8 mouse cellular contexts compared by ENCODE assay signal in the genomic region with DNA sequence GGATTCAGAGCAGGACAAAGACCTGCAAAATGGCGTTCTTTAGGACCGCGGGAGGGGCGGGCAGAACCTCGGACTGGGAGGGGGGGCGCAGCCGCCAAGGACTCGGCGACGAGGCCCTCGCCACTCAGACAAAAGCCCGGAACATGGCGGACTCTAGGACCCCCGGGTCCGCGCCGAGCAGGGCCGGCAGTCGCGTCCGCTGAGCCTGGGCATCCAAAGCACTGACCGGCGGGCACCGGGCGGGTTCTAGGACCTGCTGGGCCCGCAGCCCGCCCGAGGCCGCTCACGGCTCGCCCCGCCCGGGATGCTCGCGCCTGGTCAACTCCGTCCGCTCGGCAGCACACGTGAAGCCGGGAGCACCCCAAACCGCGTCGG. TPM values are rescaled to one million over a fixed set of nuclear protein-coding genes. Genes with fewer than 3 reads are reported as not detected.
DNase-seq lines count a peak whose midpoint lies in the region; ATAC-seq and TF ChIP-seq lines count a peak whose summit lies in the region.

No protein-coding gene starts in this region.

- H3K36me3 ChIP-seq in embryonic facial prominence, embryonic 13.5 days: peaks cover 51% of the 10 kb centered on the region
- H3K36me3 ChIP-seq in heart, adult 2 months (ENCODE audit: control insufficient read depth, insufficient read depth, low read length): no peaks in the 10 kb centered on the region; the same call in 1 of the 2 replicates
- H3K36me3 ChIP-seq in kidney, adult 2 months (ENCODE audit: control insufficient read depth, insufficient read depth, low read length): no peaks in the 10 kb centered on the region; the same call in 1 of the 2 replicates
- peaks cover 56% of the 10 kb centered on the region for H3K36me3 ChIP-seq in limb, embryonic 12.5 days
- H3K36me3 ChIP-seq in midbrain, embryonic 14.5 days (ENCODE audit: control insufficient read depth, insufficient read depth, low read length): peaks cover 34% of the 10 kb centered on the region

- TF ChIP-seq CTCF in heart, adult 2 months (IDR thresholded peaks at IDR 0.05): no peak
- TF ChIP-seq CTCF in kidney, adult 2 months (conservative IDR thresholded peaks at IDR 0.05; ENCODE audit: insufficient read depth, insufficient read length, low read depth, low read length): no peak

- intact Hi-C loops in heart, adult 2 months (cut with DNase I): loop anchor here (1.0 to 5.0 kb wide), 6 partner anchors 33 to 398 kb away; partner anchors contain the start of genes Fbrs, Hsd3b7, Kat8 and Setd1a

- under 1% methylated on average over 41 of the region's 43 CpGs for WGBS in embryonic facial prominence, embryonic 13.5 days
- under 1% methylated on average over 43 of the region's 43 CpGs for WGBS in heart, adult 2 months
- WGBS in kidney, adult 2 months: under 1% methylated on average over 43 of the region's 43 CpGs
- 2% methylated on average over 33 of the region's 43 CpGs for WGBS in limb, embryonic 12.5 days
- 1% methylated on average over 43 of the region's 43 CpGs for WGBS in midbrain, embryonic 14.5 days

- H3K9me3 ChIP-seq in embryonic facial prominence, embryonic 13.5 days: no peaks in the 10 kb centered on the region
- no peaks in the 10 kb centered on the region for H3K9me3 ChIP-seq in limb, embryonic 12.5 days
- H3K9me3 ChIP-seq in midbrain, embryonic 14.5 days (ENCODE audit: control insufficient read depth, low read length): no peaks in the 10 kb centered on the region

- H3K79me2 ChIP-seq in heart, adult 2 months (replicated peaks; ENCODE audit: control insufficient read depth, insufficient read depth, low read length): peaks cover 2% of the 10 kb centered on the region; the same call in 1 of the 2 replicates

- H3K4me1 ChIP-seq in embryonic facial prominence, embryonic 13.5 days: peaks cover 20% of the 10 kb centered on the region
- H3K4me1 ChIP-seq in heart, adult 2 months (ENCODE audit: control insufficient read depth, insufficient read depth, low read length): peaks cover 3% of the 10 kb centered on the region
- H3K4me1 ChIP-seq in kidney, adult 2 months (ENCODE audit: control insufficient read depth, insufficient read depth, low read length): peaks cover 8% of the 10 kb centered on the region; the same call in 1 of the 2 replicates
- peaks cover 27% of the 10 kb centered on the region for H3K4me1 ChIP-seq in limb, embryonic 12.5 days (replicated peaks)
- H3K4me1 ChIP-seq in midbrain, embryonic 14.5 days (ENCODE audit: control insufficient read depth, insufficient read depth, low read length): peaks cover 23% of the 10 kb centered on the region

- peak; percentile 94 for ATAC-seq in embryonic facial prominence, embryonic 13.5 days (ENCODE audit: insufficient number of reproducible peaks, insufficient read depth, low FRiP score, low TSS enrichment, low read depth)
- peak; percentile 96 for ATAC-seq in limb, embryonic 12.5 days (ENCODE audit: insufficient number of reproducible peaks, insufficient read depth, low FRiP score, low TSS enrichment, low read depth)
- peak; percentile 95 for ATAC-seq in midbrain, embryonic 14.5 days (ENCODE audit: low FRiP score, low TSS enrichment)

- peak; percentile 39; the same call in 1 of the 2 replicates for TF ChIP-seq POLR2A in heart, adult 2 months (IDR thresholded peaks at IDR 0.05; ENCODE audit: insufficient read depth, low read depth, low read length)
- no peak for TF ChIP-seq POLR2A in kidney, adult 2 months (IDR thresholded peaks at IDR 0.05; ENCODE audit: low read depth, low read length)

- DNase-seq in 416B (ENCODE audit: low read depth): peak; percentile 92
- peak; percentile 77 to 82 for DNase-seq in adrenal gland, postnatal 4 days (ENCODE audit: low spot score in 2 of 2)
- DNase-seq in heart, adult 2 months: peak; percentile 95 to 96
- DNase-seq in kidney, adult 2 months: peak; percentile 94
- DNase-seq in midbrain, embryonic 14.5 days: peak; percentile 98
- DNase-seq in spleen, adult 12 weeks (ENCODE audit: low spot score): peak; percentile 82

- peak overlapping the region; percentile 91 for H3K4me3 ChIP-seq in embryonic facial prominence, embryonic 13.5 days
- peak overlapping the region; percentile 98 for H3K4me3 ChIP-seq in heart, adult 2 months
- H3K4me3 ChIP-seq in kidney, adult 2 months (ENCODE audit: insufficient read depth, low read depth, low read length): peak overlapping the region; percentile 75
- peak overlapping the region; percentile 90 for H3K4me3 ChIP-seq in limb, embryonic 12.5 days (replicated peaks)
- peak overlapping the region; percentile 95 for H3K4me3 ChIP-seq in midbrain, embryonic 14.5 days (replicated peaks; ENCODE audit: low read depth, low read length)

- H3K27ac ChIP-seq in embryonic facial prominence, embryonic 13.5 days: peak overlapping the region; percentile 99
- H3K27ac ChIP-seq in heart, adult 2 months: peak overlapping the region; percentile 94
- peak overlapping the region; percentile 70 for H3K27ac ChIP-seq in kidney, adult 2 months (ENCODE audit: insufficient read depth, low read depth, low read length)
- H3K27ac ChIP-seq in limb, embryonic 12.5 days: peak overlapping the region; percentile 99
- peak overlapping the region; percentile 99 for H3K27ac ChIP-seq in midbrain, embryonic 14.5 days (replicated peaks; ENCODE audit: low read depth, low read length)

- peak overlapping the region; percentile 98 for H3K9ac ChIP-seq in embryonic facial prominence, embryonic 13.5 days
- H3K9ac ChIP-seq in heart, adult 2 months (ENCODE audit: low read depth, low read length): peak overlapping the region; percentile 92
- H3K9ac ChIP-seq in limb, embryonic 12.5 days (replicated peaks): peak overlapping the region; percentile 97
- H3K9ac ChIP-seq in midbrain, embryonic 14.5 days (replicated peaks; ENCODE audit: low read length): peak overlapping the region; percentile 98

- no peaks in the 10 kb centered on the region for H3K27me3 ChIP-seq in embryonic facial prominence, embryonic 13.5 days
- no peaks in the 10 kb centered on the region for H3K27me3 ChIP-seq in heart, adult 2 months (ENCODE audit: control insufficient read depth, insufficient read depth, low read length)
- H3K27me3 ChIP-seq in kidney, adult 2 months (replicated peaks; ENCODE audit: control insufficient read depth, insufficient read depth, low read length): no peaks in the 10 kb centered on the region
- no peaks in the 10 kb centered on the region for H3K27me3 ChIP-seq in limb, embryonic 12.5 days
- no peaks in the 10 kb centered on the region for H3K27me3 ChIP-seq in midbrain, embryonic 14.5 days (ENCODE audit: control insufficient read depth, insufficient read depth, low read length)

- 0 out of 2 replicates have a peak, but pooled peaks have one; percentile 13 for TF ChIP-seq EP300 in heart, adult 2 months (IDR thresholded peaks at IDR 0.05; ENCODE audit: insufficient read depth, low read depth, low read length)

- peak overlapping the region; percentile 89 for H3K4me2 ChIP-seq in embryonic facial prominence, embryonic 13.5 days
- H3K4me2 ChIP-seq in limb, embryonic 12.5 days: peak overlapping the region; percentile 88
- H3K4me2 ChIP-seq in midbrain, embryonic 14.5 days (ENCODE audit: low read length): peak overlapping the region; percentile 84

RNA-seq across cellular contexts. Expression of gene Zfp646, which starts 0.4 kb away (rescaled TPM):
- 10 to 100 TPM; 50.2 to 55.8 TPM for total RNA-seq in adrenal gland, postnatal 4 days (2021)
- polyA plus RNA-seq in embryonic facial prominence, embryonic 13.5 days (2015; fragmentation: Nextera tagmentation; extraction: Ambion mirVana): 11.4 and 12.3 TPM in 2 replicates
- 10 to 100 TPM; 17.7 to 18.9 TPM for total RNA-seq in heart, adult 2 months (2021)
- 8.0 and 11.8 TPM in 2 replicates for polyA plus RNA-seq in heart, adult 2 months (2012; rRNA removed)
- 11.9 and 14.3 TPM in 2 replicates for polyA plus RNA-seq in kidney, adult 2 months (2012; rRNA removed)
- polyA plus RNA-seq in limb, embryonic 12.5 days (2016; fragmentation: Nextera tagmentation; extraction: Ambion mirVana): 17.5 and 19.0 TPM in 2 replicates
- 13.2 and 15.5 TPM in 2 replicates for polyA plus RNA-seq in midbrain, embryonic 14.5 days (2014; fragmentation: Nextera tagmentation; extraction: Ambion mirVana)

RNA-seq across cellular contexts. Expression of gene Zfp668, which starts 1.0 kb away (rescaled TPM):
- 10 to 100 TPM; 13.4 to 13.7 TPM for total RNA-seq in adrenal gland, postnatal 4 days (2021)
- 24.9 and 28.2 TPM in 2 replicates for polyA plus RNA-seq in embryonic facial prominence, embryonic 13.5 days (2015; fragmentation: Nextera tagmentation; extraction: Ambion mirVana)
- total RNA-seq in heart, adult 2 months (2021): 1 to 10 TPM; 3.4 to 4.1 TPM
- polyA plus RNA-seq in heart, adult 2 months (2012; rRNA removed): 2.2 and 2.7 TPM in 2 replicates
- polyA plus RNA-seq in kidney, adult 2 months (2012; rRNA removed): 4.2 and 4.3 TPM in 2 replicates
- 29.8 and 31.1 TPM in 2 replicates for polyA plus RNA-seq in limb, embryonic 12.5 days (2016; fragmentation: Nextera tagmentation; extraction: Ambion mirVana)
- polyA plus RNA-seq in midbrain, embryonic 14.5 days (2014; fragmentation: Nextera tagmentation; extraction: Ambion mirVana): 32.0 and 42.3 TPM in 2 replicates

RNA-seq across cellular contexts. Expression of gene Prss53, which starts 15.2 kb away (rescaled TPM):
- total RNA-seq in adrenal gland, postnatal 4 days (2021): 1 to 10 TPM in 1 of 2 experiments, under 1 TPM in 1; 0.87 to 2.9 TPM
- 1.4 and 1.5 TPM in 2 replicates for polyA plus RNA-seq in embryonic facial prominence, embryonic 13.5 days (2015; fragmentation: Nextera tagmentation; extraction: Ambion mirVana)
- total RNA-seq in heart, adult 2 months (2021): 1 to 10 TPM in 1 of 2 experiments, under 1 TPM in 1; 0.76 to 1.2 TPM
- 3.8 TPM in 2 replicates for polyA plus RNA-seq in heart, adult 2 months (2012; rRNA removed)
- 5.1 and 7.5 TPM in 2 replicates for polyA plus RNA-seq in kidney, adult 2 months (2012; rRNA removed)
- polyA plus RNA-seq in limb, embryonic 12.5 days (2016; fragmentation: Nextera tagmentation; extraction: Ambion mirVana): 1.4 and 1.6 TPM in 2 replicates
- 0.80 and 1.1 TPM in 2 replicates for polyA plus RNA-seq in midbrain, embryonic 14.5 days (2014; fragmentation: Nextera tagmentation; extraction: Ambion mirVana)

RNA-seq across cellular contexts. Expression of gene Gm21974, which starts 19.6 kb away (rescaled TPM):
- total RNA-seq in adrenal gland, postnatal 4 days (2021): not detected
- not detected in 2 replicates for polyA plus RNA-seq in embryonic facial prominence, embryonic 13.5 days (2015; fragmentation: Nextera tagmentation; extraction: Ambion mirVana)
- total RNA-seq in heart, adult 2 months (2021): not detected
- not detected in 2 replicates for polyA plus RNA-seq in heart, adult 2 months (2012; rRNA removed)
- polyA plus RNA-seq in kidney, adult 2 months (2012; rRNA removed): not detected in 2 replicates
- polyA plus RNA-seq in limb, embryonic 12.5 days (2016; fragmentation: Nextera tagmentation; extraction: Ambion mirVana): not detected in 2 replicates
- polyA plus RNA-seq in midbrain, embryonic 14.5 days (2014; fragmentation: Nextera tagmentation; extraction: Ambion mirVana): not detected in 2 replicates

RNA-seq across cellular contexts. Expression of gene Vkorc1, which starts 19.8 kb away (rescaled TPM):
- total RNA-seq in adrenal gland, postnatal 4 days (2021): 10 to 100 TPM; 71.8 to 93.6 TPM
- 136 and 137 TPM in 2 replicates for polyA plus RNA-seq in embryonic facial prominence, embryonic 13.5 days (2015; fragmentation: Nextera tagmentation; extraction: Ambion mirVana)
- total RNA-seq in heart, adult 2 months (2021): 10 to 100 TPM; 16.2 to 17.7 TPM
- polyA plus RNA-seq in heart, adult 2 months (2012; rRNA removed): 59.2 and 90.0 TPM in 2 replicates
- 289 and 293 TPM in 2 replicates for polyA plus RNA-seq in kidney, adult 2 months (2012; rRNA removed)
- 81.7 and 84.7 TPM in 2 replicates for polyA plus RNA-seq in limb, embryonic 12.5 days (2016; fragmentation: Nextera tagmentation; extraction: Ambion mirVana)
- 53.2 and 64.0 TPM in 2 replicates for polyA plus RNA-seq in midbrain, embryonic 14.5 days (2014; fragmentation: Nextera tagmentation; extraction: Ambion mirVana)

Comparison
In these comparisons a context has a peak if more than half of its experiments do, and no peak if none do; other contexts are left out.
1. Peak in every context shown above with its lines: DNase-seq, ATAC-seq, H3K4me3 ChIP-seq and H3K27ac ChIP-seq.